Mouse (Mus musculus) embryo, embryonic 11 days (tissue): ENCODE measurements at regions not wholly inside any gene's neighbourhood (a gene's known extent, or its start where the extent isn't known, plus 50 kb on each side); places are given as distances from the start of the nearest gene placed in this dataset.
"Not testable (repeated sequence)": the region's sequence is repeated elsewhere in the genome, so short reads cannot be mapped to it uniquely, and the experiment has no call there.

ENCODE experiments used
- DNase-seq: peaks from one replicate; pipeline ENCODE4 v3.0.0-alpha.2; 2015

DNA sequence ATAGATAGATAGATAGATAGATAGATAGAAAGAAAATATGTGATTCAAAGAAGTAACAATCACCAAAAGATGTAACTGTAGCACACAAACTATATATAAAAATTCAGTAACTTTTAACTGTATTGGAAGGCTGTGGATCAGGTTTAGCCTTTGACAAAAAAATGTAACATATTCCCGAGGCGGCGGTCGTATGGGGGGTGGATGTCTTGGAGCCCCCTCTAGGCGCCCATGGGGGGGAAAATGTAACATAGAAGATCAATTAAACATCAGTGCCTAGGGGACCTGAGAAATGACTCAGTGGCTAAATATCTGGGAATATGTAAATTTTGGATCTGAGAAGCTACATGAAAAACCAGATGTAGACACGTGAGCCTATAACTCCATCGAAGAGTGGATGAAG lies 847.2 kb downstream of the Car8 start:
- peak; percentile 57 for DNase-seq

- DNase-seq: no peak
Observed at GRCm38 (mm10) chr4:7385069-7385468, 853.8 kb downstream of the Car8 start.

DNA sequence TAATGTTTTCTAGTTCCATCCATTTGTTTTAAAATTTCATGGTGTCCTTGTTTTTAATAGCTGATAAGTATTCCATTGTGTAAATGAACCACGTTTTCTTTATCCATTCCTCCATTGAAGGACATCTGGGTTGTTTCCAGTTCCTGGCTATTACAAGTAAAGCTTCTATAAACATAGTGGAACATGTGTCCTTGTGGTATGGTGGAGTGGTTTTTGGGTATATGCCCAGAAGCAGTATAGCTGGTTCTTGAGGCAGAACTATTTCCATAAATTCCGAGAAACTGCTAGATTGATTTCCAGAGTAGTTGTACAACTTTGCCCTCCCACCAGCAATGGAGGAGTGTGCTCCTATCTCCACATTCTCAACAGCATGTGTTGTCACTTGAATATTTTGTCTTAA lies 858.8 kb downstream of the Car8 start:
- DNase-seq: no peak

DNA sequence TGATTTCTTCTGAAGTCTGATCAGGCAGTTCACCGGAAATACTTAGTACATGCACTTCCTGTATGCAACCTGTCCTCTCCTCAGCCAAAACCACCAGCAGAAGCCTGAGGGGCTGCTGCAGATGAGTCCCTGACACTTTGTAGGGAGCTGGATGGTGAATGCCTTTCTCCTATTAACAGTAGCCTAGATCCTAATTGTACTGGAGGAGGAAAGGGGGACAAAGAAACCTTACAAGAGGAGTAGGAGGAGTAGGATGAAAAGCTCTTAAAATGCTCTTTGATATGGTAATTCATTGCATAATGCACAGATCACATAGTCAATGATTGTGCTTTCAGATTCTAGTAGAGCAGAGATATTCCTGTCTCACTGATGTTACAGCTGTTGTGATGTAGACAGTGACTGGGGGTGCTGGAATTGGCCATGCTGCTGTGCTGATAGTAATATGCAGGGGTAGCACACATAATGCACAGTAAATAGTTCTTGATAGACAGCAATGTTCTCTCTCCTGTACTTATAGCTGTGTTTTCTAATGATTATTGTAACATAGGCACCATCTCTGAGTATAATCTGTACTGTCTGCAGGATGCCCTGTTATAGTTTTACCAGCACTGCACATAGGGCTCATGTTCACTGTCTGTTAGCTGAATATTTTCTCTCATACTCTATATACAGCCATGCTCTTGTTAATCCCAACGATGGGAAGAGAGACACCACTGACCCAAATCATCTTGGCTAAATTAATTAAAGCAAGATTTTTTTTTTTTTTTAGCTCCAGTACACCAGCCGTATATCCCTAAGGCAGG lies 874.4 kb downstream of the Car8 start:
- DNase-seq: no peak

- DNase-seq: no peak
Observed at GRCm38 (mm10) chr4:7363508-7363907, 875.3 kb downstream of the Car8 start.

DNA sequence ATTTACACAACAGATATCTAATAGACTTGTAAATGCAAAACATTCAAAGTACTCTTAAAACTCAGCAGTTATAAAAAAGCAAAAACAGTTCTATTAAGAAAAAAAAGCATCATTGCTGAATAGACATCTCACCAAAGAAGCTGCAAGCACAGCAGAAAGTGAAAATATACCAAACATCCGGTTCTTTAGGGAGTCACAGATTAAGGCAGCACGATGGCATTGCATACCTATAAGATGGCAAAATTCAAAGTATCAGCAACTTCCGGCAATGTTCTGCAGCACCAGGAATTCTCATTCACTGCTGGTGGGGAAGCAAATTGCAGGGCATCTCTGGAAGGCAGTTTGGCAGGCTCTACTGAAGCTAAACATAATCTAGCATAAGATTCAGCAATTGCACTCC lies 882.6 kb downstream of the Car8 start:
- no peak for DNase-seq

- no peak for DNase-seq
Observed at GRCm38 (mm10) chr4:7347317-7347716, 891.5 kb downstream of the Car8 start.

DNA sequence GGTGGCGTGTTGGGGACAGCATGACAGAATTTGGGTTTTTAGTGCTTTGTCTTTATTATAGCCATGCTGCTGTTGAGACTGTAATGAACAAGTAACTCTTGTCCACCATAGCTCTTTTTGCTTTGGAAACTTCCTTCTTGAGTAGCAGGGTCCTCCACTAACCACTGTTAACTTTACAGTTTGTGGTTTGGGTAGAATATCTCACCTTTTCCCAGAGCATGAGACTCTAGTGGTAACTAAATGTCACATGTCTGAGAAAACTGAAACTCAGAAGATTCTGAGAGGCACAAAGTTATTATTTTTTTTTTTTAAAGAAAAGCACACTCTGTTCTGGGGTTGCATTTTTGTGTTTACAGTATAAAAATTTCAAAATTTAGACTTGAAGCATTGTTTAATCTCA lies 897.7 kb downstream of the Car8 start:
- no peak for DNase-seq

- peak; percentile 1 for DNase-seq
Observed at GRCm38 (mm10) chr4:7314261-7314660, 924.6 kb downstream of the Car8 start.

DNA sequence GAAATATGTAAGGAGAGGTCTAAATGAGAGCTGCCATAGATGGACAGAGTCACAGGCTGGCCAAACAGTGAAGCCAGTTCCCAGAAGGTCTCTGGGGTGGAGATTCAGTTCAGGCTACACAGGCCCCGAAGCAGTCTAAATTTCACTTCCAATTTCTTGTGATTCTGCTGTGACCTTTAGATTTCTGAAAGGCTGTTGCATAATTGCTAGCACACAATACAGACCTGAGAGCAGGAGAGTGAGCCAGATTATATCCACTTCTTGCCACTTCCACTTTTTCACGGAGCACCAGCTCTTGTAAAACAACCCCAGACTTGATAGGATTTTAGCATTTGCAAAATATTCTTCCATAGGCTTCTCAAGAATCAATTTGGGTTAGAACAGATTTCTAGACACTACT lies 925.6 kb downstream of the Car8 start:
- DNase-seq: no peak

DNA sequence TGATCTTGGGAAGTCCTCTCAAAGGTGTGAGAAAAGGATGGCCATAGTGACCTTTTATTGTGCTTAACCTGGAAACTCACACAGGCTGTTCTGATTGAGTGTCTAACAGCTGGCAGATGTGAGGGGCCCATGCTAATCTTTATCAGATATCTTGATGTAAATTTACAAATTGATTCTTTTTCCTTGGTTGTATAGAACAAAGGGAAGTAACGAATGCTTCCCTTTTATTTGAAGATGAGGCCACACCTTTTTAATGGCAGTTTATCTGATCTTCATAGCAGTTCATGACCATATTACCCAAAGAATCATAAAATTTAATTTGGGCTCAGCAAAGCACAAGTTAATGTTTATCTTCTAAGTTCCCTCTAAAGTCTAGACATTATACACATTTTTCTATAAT lies 926.7 kb downstream of the Car8 start:
- no peak for DNase-seq

DNA sequence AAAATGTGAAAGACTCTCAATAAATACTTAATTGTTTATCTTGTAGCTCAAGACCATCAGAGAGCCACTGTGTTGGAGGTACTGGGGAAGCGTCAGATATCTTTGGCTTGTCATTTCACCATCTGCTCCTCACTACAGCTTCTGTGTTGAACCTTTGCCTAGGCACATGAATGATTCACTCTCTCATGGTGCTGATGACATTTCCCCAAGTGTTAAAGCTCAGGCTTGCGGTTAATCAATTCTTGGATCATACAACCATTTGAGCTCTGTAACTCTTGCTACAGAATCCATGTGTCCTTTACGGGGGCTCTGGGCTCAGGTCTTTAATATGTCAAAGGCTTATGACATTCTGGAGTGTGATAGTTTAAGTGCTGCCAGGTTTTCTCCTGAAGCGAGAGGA lies 969.8 kb downstream of the Car8 start:
- no peak for DNase-seq

DNA sequence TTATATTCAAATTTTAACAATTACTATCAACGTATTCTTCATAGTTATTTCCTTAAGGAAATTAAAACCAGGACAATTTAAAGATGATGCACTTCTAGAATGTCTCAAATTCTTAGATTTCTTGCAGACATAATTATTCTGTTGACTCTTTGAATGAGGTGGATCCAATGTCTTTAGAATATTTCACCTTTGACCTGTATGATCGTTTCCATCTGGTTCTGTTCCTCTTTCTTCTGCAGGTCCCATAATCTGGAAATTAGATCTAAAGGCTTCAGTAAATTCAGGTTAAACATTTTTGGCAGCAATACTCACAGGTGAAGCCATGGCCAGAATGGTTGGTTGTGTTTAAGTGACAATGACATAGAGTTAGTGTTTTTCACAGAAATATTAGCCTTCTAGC lies 982.4 kb downstream of the Car8 start:
- DNase-seq: no peak

DNA sequence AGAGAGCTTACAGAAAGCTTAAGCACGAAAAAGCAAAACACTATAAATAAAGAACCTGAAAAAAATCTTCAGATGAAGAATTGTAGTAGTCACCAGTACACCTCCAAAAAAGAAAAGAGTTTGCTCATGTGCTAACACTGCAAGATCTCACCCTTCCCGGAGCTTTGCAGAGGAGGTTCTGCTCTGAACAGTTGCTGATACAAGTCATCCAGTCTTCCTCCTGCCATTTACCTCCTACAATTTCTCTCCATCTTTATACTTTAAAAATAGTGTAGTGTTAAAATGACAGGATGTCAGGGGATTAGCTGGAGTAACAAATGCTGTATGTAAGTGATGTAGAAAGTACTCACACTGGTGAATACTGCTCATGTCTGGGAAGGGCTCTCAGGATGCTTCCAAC lies 985.2 kb downstream of the Car8 start:
- DNase-seq: no peak

DNA sequence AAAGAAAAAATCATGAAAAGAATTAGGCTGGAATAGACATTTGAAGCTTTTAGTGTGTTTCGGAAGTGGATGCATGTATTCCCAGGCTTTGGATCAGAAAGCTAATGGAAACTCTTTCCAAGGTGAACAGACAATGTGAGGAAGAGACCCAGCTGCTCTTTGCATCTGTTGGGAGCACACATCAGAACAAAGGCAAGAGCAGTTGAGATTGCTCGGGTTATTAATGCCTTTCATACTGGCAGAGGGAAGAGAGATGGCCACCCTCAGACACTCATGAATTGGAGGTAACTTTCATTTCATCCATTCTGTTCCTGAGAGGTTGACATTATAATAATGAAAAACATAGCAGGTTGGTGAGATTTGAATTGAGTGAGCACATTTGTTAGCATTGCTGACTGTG lies 987.2 kb downstream of the Car8 start:
- no peak for DNase-seq

GRCm38 (mm10) chr4:7247816-7248215 lies 991.0 kb downstream of the Car8 start:
- no peak for DNase-seq

DNA sequence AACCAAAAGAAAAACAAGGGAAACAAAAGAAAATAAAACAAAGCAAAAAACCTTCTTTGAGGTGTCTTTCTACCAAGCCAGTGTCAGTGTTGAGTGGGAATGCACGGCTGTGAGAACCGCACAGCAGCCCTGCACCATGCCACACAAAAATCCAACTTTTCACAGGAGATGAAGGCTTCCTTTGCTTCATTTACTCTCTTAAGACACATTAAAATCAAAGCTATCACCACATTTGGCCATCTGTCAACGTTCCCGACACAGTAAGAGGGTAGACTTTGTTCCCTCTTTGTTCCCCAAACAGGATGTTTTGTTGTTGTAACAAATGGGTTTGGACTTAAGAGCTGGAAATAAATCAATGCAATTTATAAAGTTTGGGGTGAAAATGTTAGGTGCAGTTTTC lies 991.6 kb downstream of the Car8 start:
- DNase-seq: peak; percentile 26

- DNase-seq: peak; percentile 11
Observed at GRCm38 (mm10) chr4:7246828-7247227, 992.0 kb downstream of the Car8 start.

DNA sequence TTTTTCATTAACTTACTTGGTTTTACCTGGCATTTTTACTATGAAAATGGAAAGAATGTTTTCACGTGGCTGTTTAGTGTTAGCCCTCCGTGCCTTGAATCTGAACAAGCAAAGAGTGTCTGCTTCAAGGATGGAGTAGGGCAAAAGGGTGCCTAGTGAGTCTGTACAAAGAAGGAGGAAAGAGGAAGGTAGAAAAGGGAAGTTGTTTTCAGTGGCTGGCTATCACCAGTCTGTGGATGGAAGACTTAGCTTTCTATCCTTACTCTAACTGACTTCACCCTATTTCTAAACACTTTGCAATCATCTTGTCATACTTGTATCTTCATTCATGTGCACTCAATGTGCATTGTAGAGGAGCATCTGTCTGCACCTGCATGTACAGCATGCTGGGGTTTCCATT lies 993.2 kb downstream of the Car8 start:
- no peak for DNase-seq

DNA sequence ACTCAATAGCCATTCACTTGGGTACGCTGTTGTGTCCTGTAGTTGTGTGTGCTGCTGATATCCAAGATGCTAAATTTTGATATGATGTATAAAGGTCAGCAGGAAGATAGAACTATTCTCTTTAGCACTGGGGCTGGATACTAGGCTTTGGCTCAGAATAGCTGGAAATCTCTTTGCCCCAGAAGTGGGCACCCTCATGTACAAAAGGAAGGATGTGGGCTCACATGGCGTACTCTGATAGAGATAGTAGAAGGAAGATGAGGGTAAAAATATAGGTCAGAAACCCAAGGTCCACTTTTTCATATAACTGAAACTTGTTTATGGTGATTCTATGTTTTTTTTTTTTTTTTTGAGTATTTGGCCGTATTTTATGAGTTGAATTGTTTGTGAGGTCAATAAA lies 1001.0 kb downstream of the Car8 start:
- DNase-seq: no peak

GRCm38 (mm10) chr4:7234537-7234936 lies 1004.3 kb downstream of the Car8 start:
- DNase-seq: not testable (repeated sequence)

- no peak for DNase-seq
Observed at GRCm38 (mm10) chr4:7228980-7229379, 1009.9 kb downstream of the Car8 start.

DNA sequence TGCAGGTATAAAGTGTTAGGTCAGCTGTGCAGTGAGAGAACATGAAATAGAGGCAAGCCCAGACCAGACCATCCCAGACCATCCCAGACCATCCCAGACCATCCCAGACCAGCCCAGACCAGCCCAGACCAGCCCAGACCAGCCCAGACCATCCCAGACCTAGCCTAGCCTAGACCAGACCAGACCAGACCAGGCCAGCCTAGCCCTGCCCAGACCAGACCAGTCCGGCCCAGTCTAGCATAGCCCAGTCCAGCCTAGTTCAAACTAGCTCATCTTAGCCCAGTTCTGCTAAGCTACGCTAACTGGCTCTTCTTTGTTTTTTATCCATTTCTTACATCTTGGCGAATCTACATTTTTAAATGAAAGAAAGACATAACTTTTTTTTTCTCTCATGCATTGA lies 1015.9 kb downstream of the Car8 start:
- DNase-seq: no peak

GRCm38 (mm10) chr4:7220426-7220825 lies 1018.4 kb downstream of the Car8 start:
- no peak for DNase-seq
